Mouse (Mus musculus) liver, adult 2 months (tissue): ENCODE data around the gene Pcnx.

ENCODE experiments used
- CTCF ChIP-seq: fragments of 200-500 bp; IDR thresholded peaks from 2 replicates; pipeline ENCODE4 v1.5.1; 2011; ENCODE audit warnings: low read depth, low read length, control low read depth
- POLR2A ChIP-seq: fragments of 200-500 bp; IDR thresholded peaks from 2 replicates; pipeline ENCODE4 v1.6.1; 2011; ENCODE audit warnings: low read length, control low read depth; ENCODE audit not compliant: insufficient read depth; ENCODE audit errors: extremely low read depth

GRCm38 (mm10) chr12:81860308-81861181 lies 722 bp downstream of the Pcnx start:
- TF ChIP-seq CTCF = 0 out of 2 replicates have a peak, but pooled peaks have one; percentile 5
- TF ChIP-seq POLR2A = no peak
